Mouse (Mus musculus): ENCODE data around the gene Gpr3. TPM values are rescaled to one million over a fixed set of nuclear protein-coding genes. Genes with fewer than 3 reads are reported as not detected.

Gpr3 gene
- polyA plus RNA-seq (2015; fragmentation: Nextera tagmentation; extraction: Ambion mirVana): 0.48 and 0.55 TPM in 2 replicates

GRCm38 (mm10) chr4:133211751-133212561 lies at the start of gene Gpr3, which contains the start of gene Cd164l2:
Gene Gpr3 (minus strand): TSS chr4:133212536.
Gene Cd164l2 (plus strand): TSS chr4:133212131.
- H3K4me3 ChIP-seq: peak within 1 kb of the TSS; percentile 51
- H3K27me3 ChIP-seq: peaks cover 20% of the 10 kb centered on the region; the same call in 1 of the 2 replicates
- H3K9ac ChIP-seq (replicated peaks): peak within 1 kb of the TSS; percentile 62
- WGBS: 1% methylated on average over 52 of the region's 52 CpGs
- peak; percentile 71 for ATAC-seq (replicated peaks)
- H3K4me1 ChIP-seq: peaks cover 17% of the 10 kb centered on the region
- peak within 1 kb of the TSS; percentile 99 for H3K4me2 ChIP-seq (replicated peaks)
- no peaks in the 10 kb centered on the region for H3K9me3 ChIP-seq
- H3K27ac ChIP-seq (replicated peaks): no peak within 1 kb of the TSS
- no peaks in the 10 kb centered on the region for H3K36me3 ChIP-seq

- Histone ChIP-seq H3K4me1 (no peaks in the 10 kb centered on the region), H3K9me3 (no peaks in the 10 kb centered on the region), H3K27me3 (no peaks in the 10 kb centered on the region), H3K4me3 (no peak overlapping the region), H3K4me2 (replicated peaks) (no peak overlapping the region), H3K9ac (replicated peaks) (no peak overlapping the region), H3K36me3 (peaks cover 33% of the 10 kb centered on the region), H3K27ac (replicated peaks) (no peak overlapping the region)
- WGBS: 48% methylated on average over 10 of the region's 10 CpGs
- no peak for ATAC-seq (replicated peaks)
Observed at GRCm38 (mm10) chr4:133261641-133262374, 49.5 kb upstream of the Gpr3 start.

GRCm38 (mm10) chr4:133257798-133258408 lies 45.6 kb upstream of the Gpr3 start:
- H3K4me2 ChIP-seq (replicated peaks): no peak overlapping the region
- WGBS: 80% methylated on average over 12 of the region's 12 CpGs
- H3K27ac ChIP-seq (replicated peaks): no peak overlapping the region
- no peak overlapping the region for H3K4me3 ChIP-seq
- H3K4me1 ChIP-seq: no peaks in the 10 kb centered on the region
- H3K36me3 ChIP-seq: no peaks in the 10 kb centered on the region
- H3K9ac ChIP-seq (replicated peaks): no peak overlapping the region
- peaks cover 11% of the 10 kb centered on the region for H3K27me3 ChIP-seq
- H3K9me3 ChIP-seq: no peaks in the 10 kb centered on the region
- ATAC-seq (replicated peaks): no peak

GRCm38 (mm10) chr4:133257230-133257629 lies 44.9 kb upstream of the Gpr3 start:
- no peak for ATAC-seq (replicated peaks)
- H3K4me3 ChIP-seq: no peak overlapping the region
- no peaks in the 10 kb centered on the region for H3K9me3 ChIP-seq
- no peak overlapping the region for H3K9ac ChIP-seq (replicated peaks)
- peaks cover 17% of the 10 kb centered on the region for H3K27me3 ChIP-seq
- no peak overlapping the region for H3K27ac ChIP-seq (replicated peaks)
- H3K36me3 ChIP-seq: no peaks in the 10 kb centered on the region
- 31% methylated on average over 12 of the region's 12 CpGs for WGBS
- H3K4me1 ChIP-seq: no peaks in the 10 kb centered on the region
- no peak overlapping the region for H3K4me2 ChIP-seq (replicated peaks)

GRCm38 (mm10) chr4:133256820-133257219 lies 44.5 kb upstream of the Gpr3 start:
- Histone ChIP-seq H3K9ac (replicated peaks) (no peak overlapping the region), H3K4me3 (no peak overlapping the region), H3K36me3 (no peaks in the 10 kb centered on the region), H3K27me3 (peaks cover 21% of the 10 kb centered on the region), H3K4me1 (no peaks in the 10 kb centered on the region), H3K27ac (replicated peaks) (no peak overlapping the region), H3K4me2 (replicated peaks) (no peak overlapping the region), H3K9me3 (no peaks in the 10 kb centered on the region)
- no peak for ATAC-seq (replicated peaks)
- WGBS: 16% methylated on average over 24 of the region's 24 CpGs

- H3K27me3 ChIP-seq: peaks cover 36% of the 10 kb centered on the region
- no peak overlapping the region for H3K4me3 ChIP-seq
- no peaks in the 10 kb centered on the region for H3K36me3 ChIP-seq
- H3K9ac ChIP-seq (replicated peaks): no peak overlapping the region
- WGBS: 65% methylated on average over 6 of the region's 6 CpGs
- no peak for ATAC-seq (replicated peaks)
- H3K27ac ChIP-seq (replicated peaks): no peak overlapping the region
- H3K4me1 ChIP-seq: peaks cover 13% of the 10 kb centered on the region
- H3K9me3 ChIP-seq: no peaks in the 10 kb centered on the region
- H3K4me2 ChIP-seq (replicated peaks): no peak overlapping the region
Observed at GRCm38 (mm10) chr4:133255392-133255791, 43.1 kb upstream of the Gpr3 start.

GRCm38 (mm10) chr4:133253412-133253811 lies 41.1 kb upstream of the Gpr3 start:
- no peak for ATAC-seq (replicated peaks)
- Histone ChIP-seq H3K4me2 (replicated peaks) (no peak overlapping the region), H3K36me3 (no peaks in the 10 kb centered on the region), H3K27ac (replicated peaks) (no peak overlapping the region), H3K27me3 (peaks cover 50% of the 10 kb centered on the region), H3K4me3 (no peak overlapping the region), H3K4me1 (peaks cover 13% of the 10 kb centered on the region), H3K9ac (replicated peaks) (no peak overlapping the region), H3K9me3 (no peaks in the 10 kb centered on the region)
- WGBS: 80% methylated on average over 12 of the region's 12 CpGs

GRCm38 (mm10) chr4:133252089-133252488 lies 39.8 kb upstream of the Gpr3 start:
- Histone ChIP-seq H3K36me3 (no peaks in the 10 kb centered on the region), H3K27ac (replicated peaks) (no peak overlapping the region), H3K9me3 (no peaks in the 10 kb centered on the region), H3K9ac (replicated peaks) (no peak overlapping the region), H3K4me2 (replicated peaks) (no peak overlapping the region), H3K4me3 (no peak overlapping the region), H3K27me3 (peaks cover 60% of the 10 kb centered on the region), H3K4me1 (peaks cover 13% of the 10 kb centered on the region)
- no peak for ATAC-seq (replicated peaks)
- 37% methylated on average over 4 of the region's 4 CpGs for WGBS

GRCm38 (mm10) chr4:133251214-133251613 lies 38.9 kb upstream of the Gpr3 start:
- H3K4me1 ChIP-seq: peaks cover 13% of the 10 kb centered on the region
- no peak for ATAC-seq (replicated peaks)
- H3K4me3 ChIP-seq: peak overlapping the region; percentile 38
- peak overlapping the region; percentile 52 for H3K4me2 ChIP-seq (replicated peaks)
- H3K36me3 ChIP-seq: no peaks in the 10 kb centered on the region
- peak overlapping the region; percentile 49 for H3K9ac ChIP-seq (replicated peaks)
- 1% methylated on average over 30 of the region's 31 CpGs for WGBS
- peaks cover 64% of the 10 kb centered on the region for H3K27me3 ChIP-seq
- H3K27ac ChIP-seq (replicated peaks): no peak overlapping the region
- H3K9me3 ChIP-seq: no peaks in the 10 kb centered on the region

- 4% methylated on average over 22 of the region's 22 CpGs for WGBS
- H3K9ac ChIP-seq (replicated peaks): peak overlapping the region; percentile 49
- ATAC-seq (replicated peaks): no peak
- peaks cover 66% of the 10 kb centered on the region for H3K27me3 ChIP-seq
- H3K4me1 ChIP-seq: peaks cover 13% of the 10 kb centered on the region
- H3K4me2 ChIP-seq (replicated peaks): peak overlapping the region; percentile 52
- H3K9me3 ChIP-seq: no peaks in the 10 kb centered on the region
- no peaks in the 10 kb centered on the region for H3K36me3 ChIP-seq
- peak overlapping the region; percentile 38 for H3K4me3 ChIP-seq
- no peak overlapping the region for H3K27ac ChIP-seq (replicated peaks)
Observed at GRCm38 (mm10) chr4:133250609-133251008, 38.3 kb upstream of the Gpr3 start.

GRCm38 (mm10) chr4:133247806-133248449 lies 35.6 kb upstream of the Gpr3 start:
- Histone ChIP-seq H3K27me3 (peaks cover 66% of the 10 kb centered on the region), H3K4me1 (peaks cover 13% of the 10 kb centered on the region), H3K9me3 (no peaks in the 10 kb centered on the region), H3K4me2 (replicated peaks) (no peak overlapping the region), H3K4me3 (no peak overlapping the region), H3K36me3 (no peaks in the 10 kb centered on the region), H3K9ac (replicated peaks) (no peak overlapping the region), H3K27ac (replicated peaks) (no peak overlapping the region)
- ATAC-seq (replicated peaks): no peak
- WGBS: 81% methylated on average over 13 of the region's 13 CpGs
